Mouse (Mus musculus) myocyte (in vitro differentiated cells): ENCODE results near the gene Nr2c2.

Experiments used
- E2F4 ChIP-seq: IDR thresholded peaks from one replicate; pipeline ENCODE4 v1.6.1; 2011; ENCODE audit warnings: mild to moderate bottlenecking, control low read depth, moderate library complexity; ENCODE audit not compliant: insufficient read depth
- MYOD1 ChIP-seq, 3 experiments: IDR thresholded peaks; one replicate each; pipeline ENCODE4 v1.6.1; 2011; ENCODE audit warnings: control low read depth in 2 of 3, low read depth in 2 of 3, mild to moderate bottlenecking in 2 of 3, moderate library complexity in 1 of 3; ENCODE audit not compliant: insufficient read length in 2 of 3, control insufficient read depth in 1 of 3
- MYOG ChIP-seq, 3 experiments: IDR thresholded peaks; one replicate each; pipeline ENCODE4 v1.6.1; 2011; ENCODE audit warnings: control low read depth in 2 of 3, low read depth in 2 of 3, mild to moderate bottlenecking in 2 of 3; ENCODE audit not compliant: insufficient read length in 2 of 3, control insufficient read depth in 1 of 3, insufficient read depth in 1 of 3
- POLR2A ChIP-seq: IDR thresholded peaks from one replicate; pipeline ENCODE4 v1.6.1; 2011; ENCODE audit warnings: low read depth, mild to moderate bottlenecking, control low read depth, moderate library complexity; ENCODE audit not compliant: insufficient read length
- POLR2AphosphoS2 ChIP-seq: IDR thresholded peaks from one replicate; pipeline ENCODE4 v1.6.1; 2011; ENCODE audit warnings: low read depth, control low read depth; ENCODE audit not compliant: insufficient read length
- SRF ChIP-seq: IDR thresholded peaks from one replicate; pipeline ENCODE4 v1.6.1; 2011; ENCODE audit warnings: low read depth; ENCODE audit not compliant: control insufficient read depth, insufficient read length
- TCF12 ChIP-seq: IDR thresholded peaks from one replicate; pipeline ENCODE4 v1.6.1; 2011; ENCODE audit warnings: mild to moderate bottlenecking, control low read depth; ENCODE audit not compliant: poor library complexity, insufficient read depth, severe bottlenecking
- USF1 ChIP-seq: IDR thresholded peaks from one replicate; pipeline ENCODE4 v1.6.1; 2011; ENCODE audit warnings: low read depth, mild to moderate bottlenecking, control low read depth, moderate library complexity

DNA sequence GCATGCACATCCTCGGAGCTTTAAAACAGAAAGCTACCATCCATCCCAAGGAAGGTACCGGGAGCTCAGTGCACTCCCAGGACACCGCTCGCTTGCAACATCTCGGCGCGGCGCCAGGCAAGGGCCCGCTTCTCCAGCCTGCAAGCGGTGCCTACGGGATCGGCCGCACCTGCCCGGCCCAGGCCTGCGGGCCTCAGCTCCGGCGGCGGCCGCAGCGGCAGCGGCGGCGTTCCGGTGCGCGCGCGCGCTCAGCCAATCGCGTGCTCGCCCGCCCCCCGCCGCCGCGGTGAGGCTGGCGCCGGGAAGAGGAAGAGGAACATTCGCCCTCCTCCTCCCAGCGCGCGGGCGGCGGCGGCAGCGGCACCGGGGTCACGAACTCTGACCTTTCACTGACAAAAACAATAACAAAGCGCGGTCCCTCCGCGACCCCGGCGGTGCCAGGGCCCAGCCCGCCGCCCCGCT, at the start of gene Nr2c2:
- peak in 1 of 3 experiments; percentile 52 for TF ChIP-seq MYOD1 (IDR thresholded peaks at IDR 0.05; ENCODE audit: control insufficient read depth in 1 of 3, insufficient read length in 2 of 3, low read depth in 2 of 3)
- TF ChIP-seq E2F4: no peak
- peak; percentile 72 for TF ChIP-seq POLR2A
- no peak for TF ChIP-seq TCF12
- TF ChIP-seq USF1: no peak
- no peak for TF ChIP-seq SRF
- peak; percentile 77 for TF ChIP-seq POLR2AphosphoS2
- TF ChIP-seq MYOG (IDR thresholded peaks at IDR 0.05; ENCODE audit: control insufficient read depth in 1 of 3, insufficient read depth in 1 of 3, insufficient read length in 2 of 3, low read depth in 2 of 3): peak in 2 of 3 experiments; percentile 41 to 56
